Mouse (Mus musculus) spleen, adult 2 months (tissue): ENCODE data around the gene Sytl1. TPM values are rescaled to one million over a fixed set of nuclear protein-coding genes. Genes with fewer than 3 reads are reported as not detected.

ENCODE experiments used
- DNase-seq, 2 experiments: peaks; one replicate each; pipeline versions ENCODE4 v3.0.0 to v3.0.0-alpha.2; 2012 to 2021; ENCODE audit warnings: low spot score in 2 of 2, low read depth in 1 of 2
- H3K27ac ChIP-seq: fragments of 200-500 bp; 2 replicates; pipeline ENCODE4 v1.5.1; 2012; ENCODE audit warnings: low read length, inconsistent platforms; ENCODE audit not compliant: insufficient read depth
- H3K27me3 ChIP-seq: fragments of 200-500 bp; 2 replicates; pipeline ENCODE4 v1.6.1; 2012; ENCODE audit warnings: mild to moderate bottlenecking, moderate library complexity, low read length, inconsistent platforms; ENCODE audit not compliant: control insufficient read depth, insufficient read depth
- H3K36me3 ChIP-seq: fragments of 200-500 bp; 2 replicates; pipeline ENCODE4 v1.6.1; 2012; ENCODE audit warnings: mild to moderate bottlenecking, low read length, inconsistent platforms; ENCODE audit not compliant: control insufficient read depth, insufficient read depth
- H3K4me1 ChIP-seq: fragments of 200-500 bp; 2 replicates; pipeline ENCODE4 v1.6.1; 2011; ENCODE audit warnings: inconsistent platforms; ENCODE audit not compliant: control insufficient read depth, insufficient read depth, insufficient read length
- H3K4me3 ChIP-seq: fragments of 200-500 bp; 2 replicates; pipeline ENCODE4 v1.5.1; 2011; ENCODE audit warnings: mild to moderate bottlenecking, inconsistent platforms; ENCODE audit not compliant: insufficient read depth, insufficient read length; ENCODE audit errors: extremely low read depth
- CTCF ChIP-seq: fragments of 200-500 bp; IDR thresholded peaks from 2 replicates; pipeline ENCODE4 v1.5.1; 2011; ENCODE audit warnings: mild to moderate bottlenecking, inconsistent platforms; ENCODE audit not compliant: insufficient read depth, insufficient read length, insufficient replicate concordance; ENCODE audit errors: extremely low read depth
- POLR2A ChIP-seq: fragments of 200-500 bp; IDR thresholded peaks from 2 replicates; pipeline ENCODE4 v1.6.1; 2011; ENCODE audit warnings: low read depth, low read length, inconsistent platforms
- WGBS: fragments of 180-500 bp; shearing (Covaris S2); methylation state at CpG from one replicate; pipeline ENCODE4 v1.1.7; 2018; 5-methylcytosine and 5-hydroxymethylcytosine counted together
- polyA plus RNA-seq: library from polyadenylated mRNA; depleted of rRNA; stranded (reverse); fragments of >200 nt; gene quantifications from 2 replicates; pipeline ENCODE4 v1.2.3, GENCODE M21; 2012

The Sytl1 gene
- polyA plus RNA-seq, 1 experiment: 7.1 TPM

DNA sequence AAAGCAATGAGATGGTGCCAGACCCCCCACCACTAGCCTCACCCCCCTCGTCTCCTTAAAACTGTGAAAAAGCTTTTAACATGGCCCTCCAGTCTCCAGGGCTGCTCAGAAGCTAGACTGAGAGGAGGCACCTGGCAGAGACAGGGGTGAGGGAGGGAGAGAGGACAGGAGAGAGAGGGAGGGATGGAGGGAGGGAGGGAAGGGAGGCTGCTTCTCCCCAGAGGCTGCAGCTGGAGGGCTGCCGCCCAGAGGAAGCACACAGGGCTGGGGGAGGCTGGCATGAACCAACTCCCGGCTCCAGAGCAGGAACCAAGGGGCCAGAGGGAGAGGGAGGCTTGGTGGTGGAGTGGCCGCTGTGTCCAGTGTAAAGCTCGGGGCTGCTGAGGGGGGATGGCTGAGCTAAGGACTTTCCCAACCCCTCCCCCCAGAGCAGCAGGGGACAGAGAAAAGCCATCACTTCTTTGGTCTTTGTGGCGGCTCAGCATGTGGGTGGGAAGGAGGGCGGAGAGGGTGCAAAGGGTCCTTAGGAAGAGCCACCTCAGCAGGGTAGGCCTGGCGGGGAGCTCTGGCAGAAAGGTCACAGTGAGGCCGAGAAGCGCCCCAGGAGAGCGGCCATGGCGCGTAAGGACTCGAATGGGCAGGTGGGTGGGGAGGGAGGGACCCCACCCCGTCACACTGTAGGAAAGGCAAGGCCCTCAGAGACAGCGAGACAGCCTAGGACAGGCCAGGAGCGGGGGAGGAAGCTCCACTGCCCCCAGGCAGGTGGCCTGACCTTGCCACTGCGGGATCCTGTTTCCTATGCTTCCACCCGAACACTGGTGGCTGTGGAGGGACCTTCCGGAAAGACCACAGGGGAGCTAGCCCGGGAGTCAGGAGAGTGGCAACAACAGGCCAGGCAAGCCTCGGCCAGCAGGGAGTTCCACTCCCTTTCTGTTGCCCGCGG, 30.3 kb upstream of the Sytl1 start:
- Histone ChIP-seq H3K27me3 (no peaks in the 10 kb centered on the region), H3K4me3 (no peak overlapping the region), H3K36me3 (peaks cover 11% of the 10 kb centered on the region), H3K4me1 (no peaks in the 10 kb centered on the region), H3K27ac (no peak overlapping the region)
- no peak for DNase-seq
- 59% methylated on average over 24 of the region's 24 CpGs for WGBS
- no peak for TF ChIP-seq POLR2A
- TF ChIP-seq CTCF: no peak

DNA sequence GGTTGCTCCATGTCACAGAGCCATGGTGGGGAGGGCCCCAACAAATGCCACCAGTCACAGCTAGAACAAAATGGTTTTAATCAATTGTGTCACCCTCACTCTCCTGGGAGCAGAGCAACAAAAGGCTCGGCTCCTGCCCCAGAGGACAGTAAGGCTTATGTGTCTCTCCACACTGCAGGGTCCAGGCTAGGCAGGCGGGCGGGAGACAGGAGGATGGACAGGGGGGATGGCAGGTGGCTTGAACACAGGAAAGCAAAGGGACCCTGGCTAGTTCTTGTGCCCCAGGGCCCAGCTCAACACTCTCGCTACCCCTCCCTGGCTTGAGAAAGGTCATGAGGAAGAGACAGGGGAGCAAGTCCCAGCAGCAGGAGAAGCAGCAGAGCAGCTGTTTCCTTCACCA, 29.5 kb upstream of the Sytl1 start:
- Histone ChIP-seq H3K4me3 (no peak overlapping the region), H3K27ac (no peak overlapping the region), H3K4me1 (no peaks in the 10 kb centered on the region), H3K36me3 (peaks cover 11% of the 10 kb centered on the region), H3K27me3 (no peaks in the 10 kb centered on the region)
- TF ChIP-seq CTCF: no peak
- no peak for TF ChIP-seq POLR2A
- WGBS: 80% methylated on average over 4 of the region's 4 CpGs
- DNase-seq: no peak

DNA sequence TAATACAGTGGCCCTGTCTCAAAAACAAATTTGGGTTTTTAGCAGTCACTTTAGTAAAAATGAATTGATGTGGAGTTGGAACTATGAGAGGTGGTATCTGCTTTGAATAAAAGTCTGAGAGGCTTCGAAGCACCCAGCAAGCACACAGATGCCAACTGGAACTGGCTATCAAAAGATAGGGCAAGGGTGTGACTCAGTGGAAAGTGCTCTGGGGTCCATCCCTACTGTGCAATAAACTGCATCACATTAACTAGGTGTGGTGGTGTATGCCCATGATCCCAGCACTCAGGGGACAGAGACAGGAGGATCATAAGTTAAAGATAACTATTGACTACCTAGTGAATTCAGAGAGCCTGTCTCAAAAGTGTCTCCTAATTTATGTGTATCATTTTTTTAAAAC, 28.3 kb upstream of the Sytl1 start:
- Histone ChIP-seq H3K27ac (no peak overlapping the region), H3K36me3 (peaks cover 9% of the 10 kb centered on the region), H3K4me1 (no peaks in the 10 kb centered on the region), H3K27me3 (no peaks in the 10 kb centered on the region), H3K4me3 (no peak overlapping the region)
- DNase-seq: no peak
- WGBS: 82% methylated on average over 1 of the region's 1 CpGs
- TF ChIP-seq POLR2A: no peak
- TF ChIP-seq CTCF: no peak

DNA sequence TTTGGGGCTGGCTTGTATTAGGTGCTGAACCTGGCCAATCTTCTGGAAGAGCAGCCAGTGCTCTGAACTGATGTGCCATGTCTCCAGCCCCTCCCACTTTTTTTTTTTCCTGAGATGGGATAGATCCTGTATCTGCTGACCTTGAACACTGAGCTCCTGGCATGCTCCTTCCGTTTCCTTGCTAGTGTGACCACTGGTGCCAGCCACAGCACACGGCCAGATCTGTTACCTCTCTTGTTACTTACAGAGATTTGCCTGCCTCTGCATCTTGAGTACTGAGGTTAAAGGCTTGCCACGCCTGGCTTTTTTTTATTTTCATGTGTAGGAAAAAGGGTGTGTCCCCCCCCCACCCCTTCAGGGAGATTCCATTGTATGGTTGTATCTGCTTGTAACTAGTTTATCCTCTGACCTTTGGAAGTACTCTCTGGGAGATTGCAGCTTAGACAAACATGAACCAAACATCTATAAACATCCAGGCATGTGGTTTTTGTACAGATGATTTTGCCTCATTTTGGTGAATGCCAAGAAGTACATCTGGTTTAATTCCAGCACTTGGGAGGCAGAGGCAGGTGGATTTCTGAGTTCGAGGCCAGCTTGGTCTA, 23.7 kb upstream of the Sytl1 start:
- no peak for DNase-seq
- 72% methylated on average over 4 of the region's 4 CpGs for WGBS
- no peaks in the 10 kb centered on the region for H3K36me3 ChIP-seq
- no peaks in the 10 kb centered on the region for H3K4me1 ChIP-seq
- TF ChIP-seq CTCF (no peak), POLR2A (no peak)
- no peaks in the 10 kb centered on the region for H3K27me3 ChIP-seq
- no peak overlapping the region for H3K4me3 ChIP-seq
- H3K27ac ChIP-seq: no peak overlapping the region

DNA sequence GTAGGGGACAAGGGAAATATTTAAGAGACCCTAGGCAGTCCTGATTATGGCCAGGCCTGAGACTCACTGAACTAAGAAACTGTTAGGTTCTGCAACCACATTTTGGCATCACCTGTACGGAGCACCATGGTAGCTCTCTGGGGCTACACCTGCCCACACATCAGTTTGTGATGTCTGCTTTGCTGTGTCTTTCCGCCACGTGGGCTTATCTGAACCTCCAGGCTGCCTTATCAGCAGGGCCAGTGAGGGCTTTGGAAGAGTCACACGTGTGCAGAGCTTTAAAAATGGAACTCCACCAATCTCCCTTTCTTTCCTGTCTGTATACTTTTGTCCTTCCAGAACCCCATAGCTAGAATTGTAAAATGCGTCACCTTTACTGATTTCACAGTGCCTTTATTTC, 23.0 kb upstream of the Sytl1 start:
- Histone ChIP-seq H3K4me3 (no peak overlapping the region), H3K27ac (no peak overlapping the region), H3K27me3 (no peaks in the 10 kb centered on the region), H3K4me1 (no peaks in the 10 kb centered on the region), H3K36me3 (no peaks in the 10 kb centered on the region)
- DNase-seq: no peak
- TF ChIP-seq CTCF: no peak
- TF ChIP-seq POLR2A: no peak
- 65% methylated on average over 5 of the region's 5 CpGs for WGBS

DNA sequence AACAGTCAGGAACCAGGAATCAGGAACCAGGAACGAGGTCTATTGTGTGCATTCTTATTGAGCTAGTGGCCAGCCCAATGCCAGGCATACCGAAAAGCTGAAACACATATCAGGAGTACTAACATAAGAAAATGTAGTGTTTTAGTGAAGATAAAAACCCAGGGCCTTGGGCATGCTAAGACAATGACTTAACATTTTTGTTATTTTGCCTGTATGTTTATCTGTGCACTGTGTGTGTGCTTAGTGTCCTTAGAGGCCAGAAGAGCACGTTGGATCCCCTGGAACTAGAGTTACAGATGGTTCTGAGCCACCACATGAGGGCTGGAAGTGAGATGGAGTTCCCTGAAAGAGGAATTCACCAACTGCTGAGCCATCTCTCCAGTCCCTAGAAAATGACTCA, 22.4 kb upstream of the Sytl1 start:
- no peak for TF ChIP-seq CTCF
- no peak for TF ChIP-seq POLR2A
- DNase-seq: no peak
- no peaks in the 10 kb centered on the region for H3K36me3 ChIP-seq
- H3K4me3 ChIP-seq: no peak overlapping the region
- no peaks in the 10 kb centered on the region for H3K4me1 ChIP-seq
- no peaks in the 10 kb centered on the region for H3K27me3 ChIP-seq
- WGBS: 83% methylated on average over 3 of the region's 3 CpGs
- no peak overlapping the region for H3K27ac ChIP-seq

DNA sequence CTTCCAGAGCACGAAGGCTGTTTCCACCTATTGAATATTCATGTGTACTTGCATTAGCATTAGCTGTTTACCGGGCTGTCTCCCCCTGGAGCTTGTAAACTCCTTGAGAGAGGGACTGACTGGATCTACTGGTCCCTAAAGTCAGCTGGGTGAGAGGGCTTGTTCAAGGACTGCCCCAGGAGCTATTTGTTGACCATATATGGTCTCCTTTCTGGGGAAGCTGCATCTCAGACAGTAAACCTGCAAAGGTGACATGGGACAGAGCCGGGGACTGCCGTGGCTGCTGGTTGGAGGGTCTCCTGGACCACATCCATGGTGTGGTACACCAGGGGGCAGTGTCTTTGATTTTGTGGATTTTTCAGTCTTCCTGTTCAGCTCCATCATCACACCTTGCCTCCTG, 19.7 kb upstream of the Sytl1 start:
- H3K4me3 ChIP-seq: no peak overlapping the region
- TF ChIP-seq CTCF: no peak
- TF ChIP-seq POLR2A: no peak
- WGBS: 90% methylated on average over 4 of the region's 4 CpGs
- H3K4me1 ChIP-seq: peaks cover 4% of the 10 kb centered on the region; the same call in 1 of the 2 replicates
- no peak overlapping the region for H3K27ac ChIP-seq
- no peaks in the 10 kb centered on the region for H3K36me3 ChIP-seq
- no peak for DNase-seq
- no peaks in the 10 kb centered on the region for H3K27me3 ChIP-seq
